In genomic region chr16:67106478-67107061, GRCm38 (mm10) we compare ENCODE assay signal across 18 mouse cellular contexts.
DNase-seq lines count a peak whose midpoint lies in the region; ATAC-seq lines count a peak whose summit lies in the region.
"Had no signal": no experiment of that assay in that cellular context is flagged by ENCODE, and none has a peak within 500 bp of the region (broad histone marks: within the 10 kb centered on the region; RNA-seq: fewer than 3 reads in every experiment).

No protein-coding gene starts in this region.

- H3K9me3 ChIP-seq in hindbrain, embryonic 13.5 days = no peaks in the 10 kb centered on the region
- H3K9me3 ChIP-seq in hindbrain, embryonic 10.5 days = no peaks in the 10 kb centered on the region
- H3K9me3 ChIP-seq in midbrain, embryonic 11.5 days (ENCODE audit: control insufficient read depth, low read length) = no peaks in the 10 kb centered on the region
- H3K9me3 ChIP-seq in kidney, embryonic 16.5 days (ENCODE audit: low read length) = no peaks in the 10 kb centered on the region
- H3K9me3 ChIP-seq: heart, embryonic 10.5 days; limb, embryonic 10.5 days; lung, embryonic 15.5 days had no signal

- no peak overlapping the region for H3K9ac ChIP-seq in hindbrain, embryonic 13.5 days
- H3K9ac ChIP-seq in midbrain, embryonic 11.5 days (ENCODE audit: low read length) = no peak overlapping the region
- no peak overlapping the region for H3K9ac ChIP-seq in kidney, embryonic 16.5 days (replicated peaks; ENCODE audit: low read length)
- H3K9ac ChIP-seq: lung, embryonic 15.5 days had no signal

- DNase-seq in hindbrain, embryonic 10.5 days (ENCODE audit: low spot score) = no peak
- DNase-seq in brain, adult 2 months (ENCODE audit: low read depth, low spot score) = peak; percentile 35
- DNase-seq in embryo, embryonic 10.5 days (ENCODE audit: low spot score) = peak; percentile 15
- peak; percentile 84 for DNase-seq in midbrain, embryonic 11.5 days (ENCODE audit: low spot score, missing footprints)
- DNase-seq in heart, postnatal 36 days = no peak
- DNase-seq: heart, postnatal 4 days; kidney, adult 11 months; kidney, postnatal 36 days; thymus, postnatal 14 days had no signal

- H3K27me3 ChIP-seq in hindbrain, embryonic 13.5 days = no peaks in the 10 kb centered on the region
- H3K27me3 ChIP-seq in hindbrain, embryonic 10.5 days (ENCODE audit: insufficient read depth, poor library complexity, severe bottlenecking) = no peaks in the 10 kb centered on the region
- no peaks in the 10 kb centered on the region for H3K27me3 ChIP-seq in midbrain, embryonic 11.5 days (ENCODE audit: control insufficient read depth, insufficient read depth, low read length)
- no peaks in the 10 kb centered on the region for H3K27me3 ChIP-seq in kidney, embryonic 16.5 days (ENCODE audit: insufficient read depth, low read length)
- H3K27me3 ChIP-seq: CH12.LX; lung, embryonic 15.5 days; megakaryocyte, embryonic 14.5 days had no signal

- no peak overlapping the region for H3K4me3 ChIP-seq in hindbrain, embryonic 13.5 days
- H3K4me3 ChIP-seq in hindbrain, embryonic 10.5 days = no peak overlapping the region
- H3K4me3 ChIP-seq in midbrain, embryonic 11.5 days (ENCODE audit: low read depth, low read length) = no peak overlapping the region
- H3K4me3 ChIP-seq in kidney, embryonic 16.5 days (ENCODE audit: low read length) = no peak overlapping the region
- H3K4me3 ChIP-seq: erythroblast, embryonic 14.5 days; heart, embryonic 10.5 days; limb, embryonic 10.5 days; lung, embryonic 15.5 days; megakaryocyte, embryonic 14.5 days had no signal

- no peaks in the 10 kb centered on the region for H3K4me1 ChIP-seq in hindbrain, embryonic 13.5 days (replicated peaks)
- H3K4me1 ChIP-seq in hindbrain, embryonic 10.5 days (replicated peaks) = 0 out of 2 replicates have a peak, but pooled peaks cover 5% of the 10 kb centered on the region
- H3K4me1 ChIP-seq in midbrain, embryonic 11.5 days (ENCODE audit: control insufficient read depth, insufficient read depth, low read length) = 0 out of 2 replicates have a peak, but pooled peaks cover 2% of the 10 kb centered on the region
- no peaks in the 10 kb centered on the region for H3K4me1 ChIP-seq in kidney, embryonic 16.5 days (ENCODE audit: insufficient read depth, low read length)
- H3K4me1 ChIP-seq: heart, embryonic 10.5 days; limb, embryonic 10.5 days; lung, embryonic 15.5 days; megakaryocyte, embryonic 14.5 days had no signal

- ATAC-seq in hindbrain, embryonic 13.5 days (ENCODE audit: low FRiP score) = no peak
- ATAC-seq in midbrain, embryonic 11.5 days (ENCODE audit: low FRiP score) = peak; percentile 70
- no peak for ATAC-seq in kidney, embryonic 16.5 days (ENCODE audit: low FRiP score, low TSS enrichment)
- ATAC-seq: Patski had no signal

- intact Hi-C loops in heart, postnatal 36 days (cut with DNase I) = no loop called here

- H3K27ac ChIP-seq in hindbrain, embryonic 13.5 days = 0 out of 2 replicates have a peak overlapping the region, but pooled peaks have one; percentile 35
- H3K27ac ChIP-seq in hindbrain, embryonic 10.5 days = no peak overlapping the region
- no peak overlapping the region for H3K27ac ChIP-seq in midbrain, embryonic 11.5 days (ENCODE audit: low read depth, low read length)
- no peak overlapping the region for H3K27ac ChIP-seq in kidney, embryonic 16.5 days (ENCODE audit: low read length)
- H3K27ac ChIP-seq: heart, embryonic 10.5 days; limb, embryonic 10.5 days; lung, embryonic 15.5 days had no signal

- no peak overlapping the region for H3K4me2 ChIP-seq in hindbrain, embryonic 13.5 days
- no peak overlapping the region for H3K4me2 ChIP-seq in midbrain, embryonic 11.5 days
- no peak overlapping the region for H3K4me2 ChIP-seq in kidney, embryonic 16.5 days (replicated peaks; ENCODE audit: low read depth, low read length)
- H3K4me2 ChIP-seq: lung, embryonic 15.5 days had no signal

- no peaks in the 10 kb centered on the region for H3K36me3 ChIP-seq in hindbrain, embryonic 13.5 days
- H3K36me3 ChIP-seq in hindbrain, embryonic 10.5 days = no peaks in the 10 kb centered on the region
- no peaks in the 10 kb centered on the region for H3K36me3 ChIP-seq in midbrain, embryonic 11.5 days (ENCODE audit: control insufficient read depth, insufficient read depth, low read length)
- H3K36me3 ChIP-seq in kidney, embryonic 16.5 days (ENCODE audit: insufficient read depth, low read length) = no peaks in the 10 kb centered on the region
- H3K36me3 ChIP-seq: heart, embryonic 10.5 days; limb, embryonic 10.5 days; lung, embryonic 15.5 days had no signal

- WGBS in hindbrain, embryonic 13.5 days = 49% methylated on average over 8 of the region's 8 CpGs
- WGBS in hindbrain, embryonic 10.5 days = 55% methylated on average over 8 of the region's 8 CpGs
- 16% methylated on average over 8 of the region's 8 CpGs for WGBS in midbrain, embryonic 11.5 days
- 86% methylated on average over 8 of the region's 8 CpGs for WGBS in kidney, embryonic 16.5 days

Comparison
In these comparisons a context has a peak if more than half of its experiments do, and no peak if none do; other contexts are left out.
1. DNase-seq: peak in brain, adult 2 months (single experiment), embryo, embryonic 10.5 days (single experiment) and midbrain, embryonic 11.5 days (single experiment); none in hindbrain, embryonic 10.5 days (single experiment) and heart, postnatal 36 days (0 of 2).